Mouse (Mus musculus): Measurements from ENCODE around the gene Cep135.

DNA sequence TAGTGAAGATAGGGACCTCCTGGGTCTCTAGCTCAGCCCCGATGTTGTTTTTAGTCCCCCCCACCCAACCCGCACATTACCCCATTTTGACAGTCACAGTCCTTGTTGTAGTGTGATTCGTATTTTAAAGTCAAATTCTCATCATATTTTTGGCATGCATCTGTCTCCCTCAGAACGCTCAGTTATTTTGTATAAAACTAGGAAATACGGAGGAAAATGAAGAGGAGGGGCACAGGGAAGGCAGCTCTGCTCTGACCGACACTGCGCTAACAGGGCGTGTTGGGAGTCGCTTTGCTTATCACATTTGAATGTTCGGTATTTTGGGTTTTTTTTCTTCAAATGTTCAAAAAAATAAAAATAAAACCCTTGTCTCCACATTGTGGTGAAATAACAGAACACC lies 81.7 kb downstream of the Cep135 start:
- TF ChIP-seq MAFK (IDR thresholded peaks at IDR 0.05; ENCODE audit: insufficient read depth, low read depth, low read length) (no peak), CHD2 (IDR thresholded peaks at IDR 0.05; ENCODE audit: low read depth, low read length) (no peak), ZC3H11A (IDR thresholded peaks at IDR 0.05; ENCODE audit: borderline replicate concordance, low read depth, low read length) (no peak)
